In the genomic region with DNA sequence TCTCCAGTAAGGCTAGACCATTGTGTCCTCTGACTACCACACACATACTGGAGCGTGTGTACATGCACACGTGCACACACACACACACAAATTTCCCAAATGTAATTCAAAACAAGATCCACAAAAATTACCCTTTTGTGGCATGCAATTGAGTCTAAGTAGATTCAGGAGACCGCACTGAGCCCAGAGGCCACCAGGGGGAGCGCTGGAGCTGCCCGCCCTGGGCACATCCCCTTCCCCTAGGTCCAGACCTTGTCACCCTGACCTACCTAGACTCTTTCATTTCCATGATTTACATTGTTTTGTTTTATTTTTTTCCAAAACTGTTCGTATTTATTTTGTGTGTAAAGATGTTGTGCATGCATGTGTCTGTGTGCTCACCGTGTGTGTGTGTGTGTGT, we compare ENCODE assay signal across 9 mouse cellular contexts. TPM values are rescaled to one million over a fixed set of nuclear protein-coding genes. Genes with fewer than 3 reads are reported as not detected.
DNase-seq lines count a peak whose midpoint lies in the region; TF ChIP-seq lines count a peak whose summit lies in the region.
"Had no signal": no experiment of that assay in that cellular context is flagged by ENCODE, and none has a peak within 500 bp of the region (broad histone marks: within the 10 kb centered on the region; RNA-seq: fewer than 3 reads in every experiment).

No protein-coding gene starts in this region.

- no peaks in the 10 kb centered on the region for H3K27me3 ChIP-seq in splenic B cell, adult 2 months (ENCODE audit: control insufficient read depth, insufficient read depth, low read length, poor library complexity, severe bottlenecking)

- no peak for TF ChIP-seq POLR2A in lung, adult 2 months (IDR thresholded peaks at IDR 0.05; ENCODE audit: borderline replicate concordance, extremely low read depth, low read depth, low read length)

- no peak overlapping the region for H3K27ac ChIP-seq in gastrocnemius, adult 2 months

- DNase-seq in left cerebral cortex, postnatal 4 days, result peak; percentile 76
- no peak for DNase-seq in left cerebral cortex, postnatal 36 days (ENCODE audit: low spot score in 2 of 2)
- peak; percentile 71 for DNase-seq in ES-CJ7 (ENCODE audit: low read depth, low spot score)
- DNase-seq in adrenal gland, postnatal 36 days, result peak; percentile 73 to 88
- DNase-seq in gastrocnemius, adult 2 months, result peak; percentile 79
- peak; percentile 65 for DNase-seq in lung, adult 2 months
- DNase-seq in splenic B cell, adult 2 months (ENCODE audit: low read depth, low spot score), result peak; percentile 83
- DNase-seq in left cerebral cortex, adult 11 months (ENCODE audit: low spot score), result no peak

- no peaks in the 10 kb centered on the region for H3K4me1 ChIP-seq in lung, adult 2 months (ENCODE audit: control insufficient read depth, insufficient read depth, low read length)

- no peak overlapping the region for H3K4me3 ChIP-seq in gastrocnemius, adult 2 months
- no peak overlapping the region for H3K4me3 ChIP-seq in lung, adult 2 months (replicated peaks; ENCODE audit: extremely low read depth, low read depth, low read length)
- H3K4me3 ChIP-seq: megakaryocyte, embryonic 14.5 days had no signal

- no peak; the same call in 1 of the 2 replicates for TF ChIP-seq CTCF in gastrocnemius, adult 2 months (IDR thresholded peaks at IDR 0.05)
- peak; percentile 80 for TF ChIP-seq CTCF in lung, adult 2 months (IDR thresholded peaks at IDR 0.05; ENCODE audit: insufficient read depth, low read length)

- 8% methylated on average over 7 of the region's 7 CpGs for WGBS in lung, adult 2 months

- intact Hi-C loops in left cerebral cortex, postnatal 4 days (cut with DNase I), result no loop called here
- intact Hi-C loops in left cerebral cortex, postnatal 36 days (cut with DNase I), result no loop called here
- intact Hi-C loops in gastrocnemius, adult 2 months (cut with DNase I), result loop anchor here (1.0 to 2.0 kb wide), 3 partner anchors 20 to 66 kb away; partner anchors contain the start of gene Slc39a3

- H3K36me3 ChIP-seq in splenic B cell, adult 2 months (ENCODE audit: control insufficient read depth, insufficient read depth, low read length, poor library complexity, severe bottlenecking), result no peaks in the 10 kb centered on the region

RNA-seq across cellular contexts. Expression of gene Gng7, which starts 1.9 kb away (rescaled TPM):
- 100 to 1,000 TPM in 1 of 2 experiments, 10 to 100 TPM in 1; 96.7 to 106 TPM for total RNA-seq in left cerebral cortex, postnatal 4 days (2021)
- 100 to 1,000 TPM in 1 of 2 experiments, 10 to 100 TPM in 1; 97.9 to 136 TPM for total RNA-seq in left cerebral cortex, postnatal 36 days (2021)
- 1 to 10 TPM; 6.4 to 6.7 TPM for total RNA-seq in adrenal gland, postnatal 36 days (2021)
- total RNA-seq in gastrocnemius, adult 2 months (2021), result 1 to 10 TPM in 1 of 2 experiments, under 1 TPM in 1; 0.66 to 1.0 TPM
- polyA plus RNA-seq in lung, adult 2 months (2012; rRNA removed), result 2.6 and 3.0 TPM in 2 replicates

RNA-seq across cellular contexts. Expression of gene Diras1, which starts 8.8 kb away (rescaled TPM):
- total RNA-seq in left cerebral cortex, postnatal 4 days (2021), result 100 to 1,000 TPM; 104 to 111 TPM
- total RNA-seq in left cerebral cortex, postnatal 36 days (2021), result 100 to 1,000 TPM; 102 to 111 TPM
- 1 to 10 TPM; 1.2 to 1.5 TPM for total RNA-seq in adrenal gland, postnatal 36 days (2021)
- under 1 TPM in 1 of 2 experiments, not detected in 1; 0.08 TPM for total RNA-seq in gastrocnemius, adult 2 months (2021)
- 0.03 TPM in 1 of 2 replicates, not detected in the other for polyA plus RNA-seq in lung, adult 2 months (2012; rRNA removed)

RNA-seq across cellular contexts. Expression of gene Slc39a3, which starts 20.6 kb away (rescaled TPM):
- 10 to 100 TPM; 57.8 to 59.8 TPM for total RNA-seq in left cerebral cortex, postnatal 4 days (2021)
- 10 to 100 TPM; 66.9 to 74.2 TPM for total RNA-seq in left cerebral cortex, postnatal 36 days (2021)
- total RNA-seq in adrenal gland, postnatal 36 days (2021), result 10 to 100 TPM; 33.2 to 68.5 TPM
- total RNA-seq in gastrocnemius, adult 2 months (2021), result 10 to 100 TPM; 11.6 to 16.0 TPM
- polyA plus RNA-seq in lung, adult 2 months (2012; rRNA removed), result 44.2 and 46.9 TPM in 2 replicates

RNA-seq across cellular contexts. Expression of gene Sgta, which starts 43.3 kb away (rescaled TPM):
- total RNA-seq in left cerebral cortex, postnatal 4 days (2021), result 100 to 1,000 TPM; 193 to 199 TPM
- 100 to 1,000 TPM; 169 to 176 TPM for total RNA-seq in left cerebral cortex, postnatal 36 days (2021)
- total RNA-seq in adrenal gland, postnatal 36 days (2021), result 100 to 1,000 TPM; 223 to 227 TPM
- total RNA-seq in gastrocnemius, adult 2 months (2021), result 100 to 1,000 TPM; 100 TPM
- polyA plus RNA-seq in lung, adult 2 months (2012; rRNA removed), result 182 and 183 TPM in 2 replicates

RNA-seq across cellular contexts. Expression of gene Thop1, which starts 53.2 kb away (rescaled TPM):
- total RNA-seq in left cerebral cortex, postnatal 4 days (2021), result 10 to 100 TPM; 53.6 to 56.5 TPM
- 10 to 100 TPM; 47.0 to 49.8 TPM for total RNA-seq in left cerebral cortex, postnatal 36 days (2021)
- 10 to 100 TPM; 51.5 to 56.6 TPM for total RNA-seq in adrenal gland, postnatal 36 days (2021)
- total RNA-seq in gastrocnemius, adult 2 months (2021), result 10 to 100 TPM; 25.1 to 25.9 TPM
- polyA plus RNA-seq in lung, adult 2 months (2012; rRNA removed), result 31.7 and 59.6 TPM in 2 replicates

Comparison
In these comparisons a context has a peak if more than half of its experiments do, and no peak if none do; other contexts are left out.
1. DNase-seq: peak in left cerebral cortex, postnatal 4 days (single experiment), ES-CJ7 (single experiment), adrenal gland, postnatal 36 days (2 of 2), gastrocnemius, adult 2 months (single experiment), lung, adult 2 months (single experiment) and splenic B cell, adult 2 months (single experiment); none in left cerebral cortex, postnatal 36 days (0 of 2) and left cerebral cortex, adult 11 months (single experiment).
2. RNA of gene Gng7, which starts 1.9 kb away (total RNA-seq): 97.9 to 136 TPM in left cerebral cortex, postnatal 36 days and 96.7 to 106 TPM in left cerebral cortex, postnatal 4 days; 6.4 to 6.7 TPM in adrenal gland, postnatal 36 days and 0.66 to 1.0 TPM in gastrocnemius, adult 2 months; every median in the first group is over 10 times any median in the second.
3. RNA of gene Diras1, which starts 8.8 kb away (total RNA-seq): 102 to 111 TPM in left cerebral cortex, postnatal 36 days and 104 to 111 TPM in left cerebral cortex, postnatal 4 days; 1.2 to 1.5 TPM in adrenal gland, postnatal 36 days and 0.08 TPM in gastrocnemius, adult 2 months; every median in the first group is over 10 times any median in the second.